Mouse (Mus musculus) liver (tissue): ENCODE results near the gene Tenm4.

ENCODE experiments used
- DNase-seq: peaks from one replicate; pipeline ENCODE4 v3.0.0-alpha.2; 2020; ENCODE audit warnings: mixed read lengths

Gene Tenm4

GRCm38 (mm10) chr7:96826672-96827071 lies 655.6 kb downstream of the Tenm4 start:
- no peak for DNase-seq

GRCm38 (mm10) chr7:96832551-96832950 lies 661.5 kb downstream of the Tenm4 start:
- DNase-seq = no peak

DNA sequence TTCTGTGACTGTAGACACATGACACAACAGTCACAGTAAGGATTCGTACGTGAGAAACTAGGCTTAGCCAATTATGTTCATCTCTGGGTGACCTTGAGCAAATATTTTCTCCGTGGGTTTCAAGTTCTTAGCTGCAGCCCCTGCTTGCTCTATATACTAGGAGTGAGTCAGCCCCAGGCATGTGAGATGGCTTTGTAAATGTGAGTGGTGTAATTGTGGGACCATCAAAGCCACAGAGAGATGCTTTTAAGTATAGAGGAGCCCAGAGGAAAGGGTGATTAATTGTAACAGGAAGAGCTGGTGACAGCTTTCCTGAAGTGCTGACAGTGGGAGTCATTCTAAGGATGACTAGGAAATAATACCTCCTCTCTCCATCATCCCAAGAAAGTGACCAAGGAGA lies 662.0 kb downstream of the Tenm4 start:
- DNase-seq = no peak

DNA sequence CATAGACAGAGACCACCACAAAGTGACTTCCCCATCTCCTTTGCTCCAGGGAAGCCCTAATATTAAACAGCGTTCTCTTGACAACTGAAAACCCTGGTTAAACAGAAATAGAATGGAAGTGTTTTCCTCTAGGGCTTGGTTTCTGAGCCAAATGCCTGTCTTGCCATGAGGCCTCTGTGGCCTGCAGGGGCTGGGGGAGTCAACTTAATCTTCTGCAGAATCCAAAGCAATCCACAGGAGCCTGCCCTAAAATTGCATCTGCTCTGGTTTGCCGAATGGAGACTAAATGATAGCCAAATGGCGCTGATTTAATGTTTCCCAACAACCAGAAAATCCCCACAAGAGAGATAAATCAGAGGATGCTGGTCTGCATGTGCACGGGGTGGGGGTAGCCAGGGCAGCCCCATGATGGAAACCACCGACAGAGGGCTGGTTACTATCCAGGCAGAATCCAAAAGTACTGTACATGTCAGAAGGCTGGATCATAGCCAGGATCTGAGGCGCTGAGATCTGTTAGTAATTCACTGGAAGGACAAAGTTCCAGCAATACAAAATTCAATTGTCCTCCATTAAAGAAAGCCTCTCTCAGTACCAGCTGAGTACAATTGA lies 663.7 kb downstream of the Tenm4 start:
- peak; percentile 29 for DNase-seq

GRCm38 (mm10) chr7:96835313-96835712 lies 664.3 kb downstream of the Tenm4 start:
- no peak for DNase-seq

- DNase-seq = no peak
Observed at GRCm38 (mm10) chr7:96838271-96838841, 667.3 kb downstream of the Tenm4 start.

DNA sequence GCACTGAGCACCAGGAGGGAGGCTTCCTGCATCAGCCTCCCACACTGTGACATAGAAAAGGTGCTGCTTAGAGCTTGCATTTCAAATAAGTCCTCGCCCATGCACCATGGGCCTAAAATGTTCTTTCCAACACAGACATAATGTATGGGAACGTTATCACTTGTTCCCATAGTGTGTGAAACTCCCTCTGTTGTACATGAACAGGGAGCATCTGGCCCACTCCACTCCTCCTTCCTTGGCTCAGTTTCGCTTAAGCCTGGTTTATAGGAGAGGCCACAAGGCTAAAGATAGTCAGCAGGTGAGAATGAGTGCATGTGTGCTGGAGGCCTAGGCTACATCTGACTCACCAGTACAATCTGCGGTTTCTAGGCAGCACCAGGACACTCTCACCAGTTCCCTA lies 667.9 kb downstream of the Tenm4 start:
- no peak for DNase-seq

DNA sequence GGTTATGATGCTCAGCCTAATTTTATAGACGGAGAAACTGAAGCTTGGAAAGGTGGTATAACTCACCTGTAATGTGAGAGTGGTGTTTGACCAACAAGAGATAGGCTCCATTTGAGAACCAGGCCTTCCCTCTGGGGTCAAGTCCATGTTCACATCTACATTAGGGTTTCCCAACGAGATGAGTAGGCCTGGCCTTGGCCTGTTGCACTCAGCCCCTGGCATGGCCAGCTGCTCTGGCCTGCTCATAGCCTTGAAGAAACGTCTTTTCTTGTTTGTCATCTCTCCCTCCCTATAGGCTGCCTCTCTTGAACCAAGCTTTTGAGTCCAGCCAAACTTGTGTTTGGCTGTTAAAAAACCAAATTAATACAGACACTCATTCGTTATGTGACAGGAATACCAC lies 668.5 kb downstream of the Tenm4 start:
- DNase-seq = no peak

- no peak for DNase-seq
Observed at GRCm38 (mm10) chr7:96842477-96843255, 671.6 kb downstream of the Tenm4 start.

- DNase-seq = peak; percentile 21
Observed at GRCm38 (mm10) chr7:96844104-96844894, 673.3 kb downstream of the Tenm4 start.

- DNase-seq = no peak
Observed at GRCm38 (mm10) chr7:96852781-96853180, 681.7 kb downstream of the Tenm4 start.

GRCm38 (mm10) chr7:96855867-96856406 lies 684.9 kb downstream of the Tenm4 start:
- no peak for DNase-seq

- no peak for DNase-seq
Observed at GRCm38 (mm10) chr7:96856518-96856917, 685.5 kb downstream of the Tenm4 start.

DNA sequence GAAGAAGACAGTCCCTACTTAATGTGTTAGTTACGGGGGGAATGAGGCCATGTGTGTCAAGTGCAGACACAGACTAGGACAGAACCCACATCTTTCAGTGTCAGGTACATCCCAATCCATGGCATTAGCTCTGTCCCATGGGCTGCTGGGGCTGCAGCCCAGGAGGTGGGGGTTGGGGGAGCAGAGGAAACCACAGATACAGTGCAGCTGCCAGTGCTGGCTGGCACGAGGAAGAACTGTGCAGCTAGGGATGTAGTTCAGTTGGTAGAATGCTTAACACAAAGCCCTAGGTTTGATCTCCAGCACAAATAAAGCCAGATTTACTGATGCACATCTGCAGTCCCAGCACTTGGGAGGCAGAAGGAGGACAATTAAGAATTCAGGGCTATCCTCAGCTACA lies 688.0 kb downstream of the Tenm4 start:
- DNase-seq = no peak

DNA sequence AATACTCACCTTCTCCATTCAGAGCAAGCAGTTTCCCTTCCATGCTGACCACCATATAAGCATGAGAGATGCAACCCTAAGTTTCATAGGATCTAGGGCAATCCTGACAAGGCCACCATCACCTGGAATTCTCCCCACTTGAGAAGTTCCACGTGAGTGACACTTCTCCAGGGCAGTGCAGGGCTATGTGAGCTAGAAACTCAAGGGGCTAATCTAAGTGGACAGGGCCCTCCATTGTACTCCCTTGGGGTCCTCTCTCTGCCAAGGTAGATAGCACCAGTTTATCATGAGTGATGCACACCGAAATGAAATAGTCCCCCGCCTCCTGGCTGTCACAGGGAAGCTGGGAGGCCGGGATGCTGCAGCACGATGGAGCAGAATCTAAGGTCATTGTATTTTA lies 688.6 kb downstream of the Tenm4 start:
- DNase-seq = no peak

GRCm38 (mm10) chr7:96860650-96861049 lies 689.6 kb downstream of the Tenm4 start:
- no peak for DNase-seq

DNA sequence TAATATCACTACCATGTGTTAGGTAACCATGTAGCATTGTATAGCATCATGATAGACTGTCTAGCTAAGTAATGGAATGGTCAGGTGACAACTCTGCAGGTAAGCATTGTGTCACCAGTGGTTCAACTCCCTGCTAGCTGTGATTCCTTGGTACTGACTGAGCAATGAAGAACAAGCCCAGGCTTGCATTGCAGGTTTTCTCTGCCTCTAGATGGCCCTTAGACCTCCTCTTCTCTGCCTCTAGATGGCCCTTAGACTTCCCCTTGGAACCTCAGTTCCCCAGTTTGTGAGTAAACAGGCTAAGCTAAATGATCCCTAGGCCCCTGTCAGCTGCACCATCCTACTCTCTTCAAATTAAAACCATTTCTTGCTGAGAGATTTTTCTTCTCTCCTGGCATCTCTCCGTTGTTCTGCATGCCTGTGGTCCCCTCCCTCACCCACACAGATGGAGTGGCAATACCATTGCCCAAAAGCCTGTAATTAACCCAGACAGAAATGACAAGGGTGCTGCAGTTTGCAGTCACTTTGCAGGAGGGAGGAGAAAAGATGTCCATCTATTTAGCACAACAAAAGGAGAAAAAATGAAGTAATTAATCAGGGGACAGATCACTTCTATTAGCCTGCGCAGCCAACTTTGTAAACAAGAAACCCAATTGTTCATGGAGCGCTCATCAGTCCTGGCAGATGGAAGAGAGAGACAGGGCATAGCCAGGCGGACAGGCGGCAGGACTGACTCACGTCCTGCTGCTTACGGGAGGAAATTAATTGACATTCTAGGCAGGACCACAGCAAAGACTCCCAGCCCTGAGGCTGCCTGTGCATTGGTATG lies 694.1 kb downstream of the Tenm4 start:
- DNase-seq = no peak

DNA sequence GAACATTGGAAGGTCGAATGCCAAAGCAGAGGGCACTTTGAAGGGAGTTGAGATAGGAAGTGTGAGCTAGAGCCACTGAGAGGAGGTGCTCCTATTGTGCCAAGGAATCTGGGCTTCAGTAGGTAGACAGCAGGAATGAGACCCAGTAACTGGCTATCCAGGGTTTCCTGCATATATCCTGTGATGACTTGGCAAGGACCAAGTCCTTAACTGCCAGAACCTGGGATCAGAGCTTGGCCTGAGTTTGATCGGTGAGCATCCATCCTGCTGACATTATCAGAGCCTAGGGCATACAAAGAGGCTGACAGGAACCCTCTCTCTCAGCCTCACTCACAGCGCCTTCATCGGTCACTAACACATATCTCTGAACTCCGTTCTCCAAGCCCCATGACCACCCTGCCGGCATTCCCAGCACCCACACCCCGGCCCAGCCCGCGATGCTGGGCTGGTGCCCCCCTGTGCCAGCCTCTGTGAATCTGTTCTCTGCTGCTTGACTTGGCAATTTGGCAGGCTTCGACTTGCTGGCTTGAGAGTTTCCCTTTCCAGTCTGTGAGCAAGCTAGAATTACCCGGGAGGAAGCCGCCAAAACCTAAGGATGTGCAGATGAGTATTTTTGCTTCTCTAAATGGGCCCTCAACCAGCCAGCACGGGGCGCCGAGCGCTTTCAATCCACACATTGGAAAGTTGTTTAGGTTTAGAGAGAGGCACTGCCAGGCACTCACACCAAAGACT lies 698.2 kb downstream of the Tenm4 start:
- no peak for DNase-seq

GRCm38 (mm10) chr7:96870473-96870872 lies 699.4 kb downstream of the Tenm4 start:
- DNase-seq = no peak

DNA sequence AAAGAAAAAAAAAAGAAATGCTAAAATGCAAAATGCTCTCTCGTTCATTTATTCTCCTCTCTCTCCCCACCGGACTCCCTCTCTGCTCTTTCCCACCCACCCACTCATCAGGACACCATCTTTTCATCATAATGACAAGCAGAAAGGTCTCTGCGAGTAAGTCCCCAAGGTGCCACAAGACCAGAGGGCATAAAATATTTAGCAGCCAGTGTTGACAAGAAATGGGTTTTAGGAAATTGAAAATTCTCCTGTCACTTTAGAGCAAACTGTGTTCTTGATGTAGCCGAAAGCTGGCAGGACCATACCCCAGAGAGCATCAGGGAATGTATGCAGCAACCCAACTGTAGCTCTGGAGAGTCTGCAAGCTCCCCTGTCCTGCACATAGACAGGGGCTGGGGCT lies 700.0 kb downstream of the Tenm4 start:
- no peak for DNase-seq

DNA sequence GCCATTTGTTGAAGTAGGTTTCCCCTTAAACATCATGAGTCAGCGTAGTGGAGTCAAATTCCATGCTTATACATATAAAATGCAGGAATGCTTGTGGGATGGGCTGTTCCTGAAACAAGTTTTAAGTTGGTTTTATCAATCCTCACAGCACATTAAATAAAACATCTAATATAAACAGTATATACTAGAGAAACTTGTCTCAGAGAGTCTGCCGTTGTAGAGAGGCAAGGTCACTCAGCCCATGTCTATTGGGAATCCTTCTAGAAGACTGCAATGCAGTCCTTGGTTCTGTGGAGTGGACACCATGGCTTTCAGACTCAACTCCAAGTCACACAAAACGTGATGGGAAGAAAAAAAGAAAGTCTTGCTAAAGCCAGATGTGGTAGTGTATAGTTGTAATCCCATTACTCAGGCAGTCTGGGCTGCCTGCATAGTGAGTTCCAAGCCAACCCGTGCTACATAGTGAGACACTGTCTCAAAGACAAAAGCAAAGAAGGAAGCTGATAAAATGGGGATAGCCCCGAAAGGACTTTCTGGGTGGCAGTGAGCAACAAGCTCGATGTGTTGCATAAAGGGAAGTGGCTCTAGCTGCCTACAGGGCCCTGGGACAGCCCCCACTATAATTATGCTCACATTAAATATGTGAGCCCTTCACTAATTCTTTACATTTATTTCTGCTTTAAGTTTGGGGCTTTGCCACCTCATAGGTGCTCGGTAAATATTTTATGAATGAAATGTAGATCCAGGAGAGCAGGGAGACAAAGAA lies 707.6 kb downstream of the Tenm4 start:
- DNase-seq = no peak
